Mouse (Mus musculus) liver, postnatal 0 days (tissue): ENCODE data around the gene Prpf8. TPM values are rescaled to one million over a fixed set of nuclear protein-coding genes. Genes with fewer than 3 reads are reported as not detected.

ENCODE experiments used
- ATAC-seq: fragments of 200-750 bp; cut with Nextera tagmentation; 2 replicates; pipeline ENCODE4 v1.8.0; 2017; ENCODE audit warnings: mild to moderate bottlenecking, moderate library complexity
- DNase-seq: peaks from one replicate; pipeline ENCODE4 v3.0.0-alpha.2; 2016
- H3K27ac ChIP-seq: fragments of 300-500 bp; sonication (generic); 2 replicates; pipeline ENCODE4 v1.5.1; 2014; ENCODE audit warnings: antibody characterized with exemption, moderate library complexity, mild to moderate bottlenecking, low read depth
- H3K27me3 ChIP-seq: fragments of 300-500 bp; sonication (generic); 2 replicates; pipeline ENCODE4 v1.6.1; 2014; ENCODE audit warnings: low read length, control low read depth, mixed read lengths; ENCODE audit not compliant: insufficient read depth
- H3K36me3 ChIP-seq: fragments of 300-500 bp; sonication (generic); replicated peaks from 2 replicates; pipeline ENCODE4 v1.6.1; 2014; ENCODE audit warnings: mild to moderate bottlenecking, control low read depth, low read length, moderate library complexity, mixed read lengths; ENCODE audit not compliant: insufficient read depth
- H3K4me1 ChIP-seq: fragments of 300-500 bp; sonication (generic); 2 replicates; pipeline ENCODE4 v1.6.1; 2014; ENCODE audit warnings: antibody characterized with exemption, mild to moderate bottlenecking, control low read depth; ENCODE audit not compliant: insufficient read depth
- H3K4me2 ChIP-seq: fragments of 300-500 bp; sonication (generic); 2 replicates; pipeline ENCODE4 v1.6.1; 2014; ENCODE audit warnings: low read depth, mild to moderate bottlenecking, low read length, moderate library complexity, mixed read lengths
- H3K4me3 ChIP-seq: fragments of 300-500 bp; sonication (generic); 2 replicates; pipeline ENCODE4 v1.5.1; 2014; ENCODE audit warnings: low read depth, low read length
- H3K9ac ChIP-seq: fragments of 300-500 bp; sonication (generic); replicated peaks from 2 replicates; pipeline ENCODE4 v1.6.1; 2014; ENCODE audit warnings: mild to moderate bottlenecking, moderate library complexity
- H3K9me3 ChIP-seq: fragments of 300-500 bp; sonication (generic); 2 replicates; pipeline ENCODE4 v1.6.1; 2016; ENCODE audit warnings: mild to moderate bottlenecking, control low read depth, low read length, mixed read lengths
- CTCF ChIP-seq: sonication (generic); IDR thresholded peaks from 2 replicates; pipeline ENCODE4 v1.5.1; 2016; ENCODE audit warnings: antibody characterized with exemption, low read depth
- EP300 ChIP-seq: IDR thresholded peaks from 2 replicates; pipeline ENCODE4 v1.6.1; 2016; ENCODE audit warnings: antibody characterized with exemption, low read depth, mild to moderate bottlenecking
- WGBS: fragments of 180-500 bp; shearing (Covaris S2); extraction: QIAGEN DNeasy Blood & Tissue Kit; methylation state at CpG from one replicate; pipeline ENCODE4 v1.1.7; 2014; ENCODE audit not compliant: insufficient replicate concordance; 5-methylcytosine and 5-hydroxymethylcytosine counted together
- polyA plus RNA-seq: library from polyadenylated mRNA; unstranded; fragments of >200 nt; fragmentation: Nextera tagmentation; extraction: Ambion mirVana; gene quantifications from 2 replicates; pipeline ENCODE4 v1.2.1, GENCODE M21; 2015

The Prpf8 gene
- polyA plus RNA-seq, 1 experiment from 2014 or later: 13.9 TPM

- Histone ChIP-seq H3K9me3 (no peaks in the 10 kb centered on the region), H3K27ac (peak overlapping the region; percentile 50), H3K4me1 (peaks cover 17% of the 10 kb centered on the region), H3K27me3 (no peaks in the 10 kb centered on the region), H3K4me2 (no peak overlapping the region), H3K9ac (no peak overlapping the region), H3K4me3 (no peak overlapping the region), H3K36me3 (peaks cover 5% of the 10 kb centered on the region; the same call in 1 of the 2 replicates)
- peak; percentile 57 for ATAC-seq
- TF ChIP-seq EP300 (no peak), CTCF (no peak)
- peak; percentile 40 for DNase-seq
- 48% methylated on average over 19 of the region's 19 CpGs for WGBS
These were observed 54.3 kb downstream of the Prpf8 start for GRCm38 (mm10) chr11:75540710-75541581.

- Histone ChIP-seq H3K36me3 (0 out of 2 replicates have a peak, but pooled peaks cover 5% of the 10 kb centered on the region), H3K27ac (no peak overlapping the region), H3K4me3 (no peak overlapping the region), H3K4me2 (no peak overlapping the region), H3K4me1 (peaks cover 24% of the 10 kb centered on the region), H3K9me3 (no peaks in the 10 kb centered on the region), H3K9ac (no peak overlapping the region), H3K27me3 (no peaks in the 10 kb centered on the region)
- DNase-seq (no peak), ATAC-seq (no peak)
- 81% methylated on average over 9 of the region's 9 CpGs for WGBS
- TF ChIP-seq CTCF: no peak
- no peak for TF ChIP-seq EP300
These were observed 58.1 kb downstream of the Prpf8 start for GRCm38 (mm10) chr11:75544713-75545112.

DNA sequence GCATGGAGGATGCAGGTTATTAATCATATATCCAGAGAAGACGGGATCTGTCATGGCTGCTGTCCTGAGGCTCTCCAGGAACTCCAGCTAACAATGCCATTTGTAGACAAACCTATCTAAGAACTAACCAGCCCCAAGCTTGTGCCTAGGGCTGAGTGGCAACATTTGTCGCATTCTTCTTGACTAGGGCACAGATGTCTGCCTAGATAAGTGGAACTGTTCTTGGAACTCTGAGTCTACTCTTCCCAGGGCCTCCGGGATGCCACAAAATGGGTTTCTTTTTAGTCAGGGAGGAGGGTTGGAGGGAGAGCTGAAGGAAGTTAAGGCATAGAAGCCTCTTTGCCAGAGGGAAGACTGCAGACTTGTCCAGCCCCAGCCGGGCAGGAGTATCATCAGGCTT lies 59.4 kb downstream of the Prpf8 start:
- Histone ChIP-seq H3K9ac (no peak overlapping the region), H3K4me2 (no peak overlapping the region), H3K27ac (no peak overlapping the region), H3K9me3 (no peaks in the 10 kb centered on the region), H3K27me3 (no peaks in the 10 kb centered on the region), H3K4me1 (peaks cover 26% of the 10 kb centered on the region), H3K36me3 (0 out of 2 replicates have a peak, but pooled peaks cover 5% of the 10 kb centered on the region), H3K4me3 (no peak overlapping the region)
- WGBS: 59% methylated on average over 4 of the region's 4 CpGs
- DNase-seq: no peak
- no peak for ATAC-seq
- no peak for TF ChIP-seq CTCF
- no peak for TF ChIP-seq EP300

DNA sequence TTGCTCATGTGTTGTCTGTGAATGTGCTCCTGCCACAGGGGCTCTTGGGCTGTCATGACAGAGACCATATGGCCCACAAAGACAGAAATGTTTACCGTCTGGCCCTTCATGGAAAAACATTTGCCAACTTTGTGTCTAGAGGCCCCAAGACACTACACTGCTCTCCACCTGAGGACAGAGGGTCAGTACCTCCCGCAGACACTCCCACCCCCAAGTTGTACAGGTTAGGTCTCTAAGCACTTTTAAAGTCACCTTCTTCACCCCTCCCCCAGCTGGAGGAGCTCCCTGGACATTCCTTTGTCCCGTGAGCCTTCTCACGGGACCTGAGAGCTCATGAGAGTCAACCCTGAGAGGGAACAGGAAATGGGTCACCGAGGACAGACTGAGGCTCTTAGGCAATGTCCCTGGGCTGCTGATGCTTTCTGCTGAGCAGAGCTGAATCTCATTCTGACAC lies 63.1 kb downstream of the Prpf8 start:
- WGBS: 53% methylated on average over 5 of the region's 5 CpGs
- DNase-seq (no peak), ATAC-seq (peak; percentile 73)
- Histone ChIP-seq H3K27ac (peak overlapping the region; percentile 60), H3K4me2 (no peak overlapping the region), H3K9me3 (no peaks in the 10 kb centered on the region), H3K4me1 (peaks cover 22% of the 10 kb centered on the region), H3K27me3 (no peaks in the 10 kb centered on the region), H3K4me3 (no peak overlapping the region), H3K36me3 (no peaks in the 10 kb centered on the region; the same call in 1 of the 2 replicates), H3K9ac (no peak overlapping the region)
- TF ChIP-seq EP300 (peak; percentile 38; the same call in 1 of the 2 replicates), CTCF (no peak)

GRCm38 (mm10) chr11:75550200-75550946 lies 63.8 kb downstream of the Prpf8 start:
- no peaks in the 10 kb centered on the region for H3K27me3 ChIP-seq
- H3K9ac ChIP-seq: no peak overlapping the region; the same call in 1 of the 2 replicates
- H3K4me3 ChIP-seq: no peak overlapping the region
- WGBS: 62% methylated on average over 12 of the region's 12 CpGs
- H3K4me1 ChIP-seq: peaks cover 22% of the 10 kb centered on the region
- H3K9me3 ChIP-seq: no peaks in the 10 kb centered on the region
- H3K4me2 ChIP-seq: no peak overlapping the region
- TF ChIP-seq EP300 (no peak), CTCF (no peak)
- ATAC-seq (peak; percentile 81), DNase-seq (no peak)
- no peaks in the 10 kb centered on the region; the same call in 1 of the 2 replicates for H3K36me3 ChIP-seq
- H3K27ac ChIP-seq: peak overlapping the region; percentile 60

DNA sequence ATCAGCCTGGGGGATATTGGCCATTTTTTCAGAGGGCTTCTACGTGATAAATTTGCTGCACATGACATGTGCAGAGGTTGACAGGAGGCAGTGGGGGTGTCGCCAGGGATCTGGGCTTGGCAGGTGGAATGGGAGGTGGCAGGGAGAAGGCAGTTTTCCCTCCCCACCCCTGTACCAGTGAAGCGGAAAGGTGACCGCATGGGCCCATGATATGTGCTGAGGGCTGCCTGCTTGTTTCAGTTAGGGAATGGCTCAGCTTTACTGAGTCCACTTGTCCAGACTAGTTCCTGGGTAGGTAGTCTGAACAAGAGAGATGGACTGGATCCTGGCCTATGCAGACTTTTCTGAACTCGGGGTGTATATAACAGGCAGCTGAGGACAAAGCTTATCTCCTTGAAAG lies 64.7 kb downstream of the Prpf8 start:
- H3K27me3 ChIP-seq: no peaks in the 10 kb centered on the region
- no peak for DNase-seq
- no peaks in the 10 kb centered on the region for H3K9me3 ChIP-seq
- 73% methylated on average over 5 of the region's 5 CpGs for WGBS
- ATAC-seq: no peak
- no peak overlapping the region for H3K4me2 ChIP-seq
- peaks cover 22% of the 10 kb centered on the region for H3K4me1 ChIP-seq
- TF ChIP-seq CTCF (no peak), EP300 (no peak)
- H3K9ac ChIP-seq: no peak overlapping the region
- H3K4me3 ChIP-seq: no peak overlapping the region
- H3K27ac ChIP-seq: no peak overlapping the region
- no peaks in the 10 kb centered on the region; the same call in 1 of the 2 replicates for H3K36me3 ChIP-seq
